In genomic region chr15:97952889-97953189, GRCm38 (mm10) we compare ENCODE assay signal across 11 mouse cellular contexts. TPM values are rescaled to one million over a fixed set of nuclear protein-coding genes. Genes with fewer than 3 reads are reported as not detected.
DNase-seq lines count a peak whose midpoint lies in the region; ATAC-seq and TF ChIP-seq lines count a peak whose summit lies in the region.
"Had no signal": no experiment of that assay in that cellular context is flagged by ENCODE, and none has a peak within 500 bp of the region (broad histone marks: within the 10 kb centered on the region; RNA-seq: fewer than 3 reads in every experiment).

No protein-coding gene starts in this region.

- H3K4me1 ChIP-seq in liver, postnatal 0 days (ENCODE audit: insufficient read depth): peaks cover 5% of the 10 kb centered on the region; the same call in 1 of the 2 replicates
- no peaks in the 10 kb centered on the region for H3K4me1 ChIP-seq in liver, embryonic 11.5 days (replicated peaks; ENCODE audit: control insufficient read depth, insufficient read depth, low read length)
- no peaks in the 10 kb centered on the region for H3K4me1 ChIP-seq in intestine, postnatal 0 days (replicated peaks; ENCODE audit: control insufficient read depth, insufficient read depth, low read length)

- H3K9me3 ChIP-seq in liver, postnatal 0 days (ENCODE audit: low read length): no peaks in the 10 kb centered on the region
- H3K9me3 ChIP-seq in liver, embryonic 11.5 days (ENCODE audit: control insufficient read depth, low read length): no peaks in the 10 kb centered on the region
- no peaks in the 10 kb centered on the region for H3K9me3 ChIP-seq in intestine, postnatal 0 days (ENCODE audit: control insufficient read depth)
- H3K9me3 ChIP-seq: G1E; heart, embryonic 12.5 days; midbrain, embryonic 12.5 days had no signal

- no peaks in the 10 kb centered on the region for H3K36me3 ChIP-seq in liver, postnatal 0 days (replicated peaks; ENCODE audit: insufficient read depth, low read length)
- H3K36me3 ChIP-seq in liver, embryonic 11.5 days (ENCODE audit: control insufficient read depth, insufficient read depth, low read length): no peaks in the 10 kb centered on the region
- no peaks in the 10 kb centered on the region for H3K36me3 ChIP-seq in intestine, postnatal 0 days (ENCODE audit: control insufficient read depth, insufficient read depth)
- H3K36me3 ChIP-seq: G1E; heart, embryonic 12.5 days; midbrain, embryonic 12.5 days had no signal

- TF ChIP-seq CTCF in liver, postnatal 0 days (IDR thresholded peaks at IDR 0.05; ENCODE audit: low read depth): no peak
- no peak for TF ChIP-seq CTCF in intestine, postnatal 0 days (IDR thresholded peaks at IDR 0.05; ENCODE audit: low read depth)

- no peak overlapping the region for H3K4me2 ChIP-seq in liver, postnatal 0 days (ENCODE audit: low read depth, low read length)
- H3K4me2 ChIP-seq in liver, embryonic 11.5 days: no peak overlapping the region
- H3K4me2 ChIP-seq in intestine, postnatal 0 days (replicated peaks; ENCODE audit: low read depth): peak overlapping the region; percentile 17; the same call in 1 of the 2 replicates

- 0 out of 2 replicates have a peak, but pooled peaks have one; percentile 14 for ATAC-seq in liver, postnatal 0 days
- ATAC-seq in liver, embryonic 11.5 days (replicated peaks; ENCODE audit: low FRiP score): no peak; the same call in 1 of the 2 replicates
- no peak for ATAC-seq in intestine, postnatal 0 days

- TF ChIP-seq EP300 in liver, postnatal 0 days (IDR thresholded peaks at IDR 0.05; ENCODE audit: low read depth): no peak

- peak; percentile 74 for DNase-seq in heart, adult 11 months
- no peak for DNase-seq in heart, postnatal 36 days
- no peak for DNase-seq in liver, postnatal 0 days
- no peak for DNase-seq in liver, embryonic 11.5 days (ENCODE audit: low spot score)
- peak; percentile 31 for DNase-seq in MN1 (ENCODE audit: low spot score)
- no peak for DNase-seq in right cerebral cortex, postnatal 14 days
- DNase-seq in retina, embryonic 14.5 days (ENCODE audit: low spot score): no peak

- intact Hi-C loops in heart, postnatal 36 days (cut with DNase I): loop anchor here (2.0 to 10.0 kb wide), 4 partner anchors 82 to 1832 kb away; no protein-coding TSS in a partner anchor

- H3K9ac ChIP-seq in liver, postnatal 0 days (replicated peaks): no peak overlapping the region
- no peak overlapping the region for H3K9ac ChIP-seq in liver, embryonic 11.5 days (ENCODE audit: low read depth, low read length)
- H3K9ac ChIP-seq in intestine, postnatal 0 days (ENCODE audit: low read depth, low read length): no peak overlapping the region
- H3K9ac ChIP-seq: heart, embryonic 12.5 days; midbrain, embryonic 12.5 days had no signal

- H3K4me3 ChIP-seq in liver, postnatal 0 days (ENCODE audit: low read depth, low read length): no peak overlapping the region
- no peak overlapping the region for H3K4me3 ChIP-seq in liver, embryonic 11.5 days (ENCODE audit: low read depth, low read length)
- no peak overlapping the region for H3K4me3 ChIP-seq in intestine, postnatal 0 days (ENCODE audit: low read depth, low read length)
- H3K4me3 ChIP-seq: heart, embryonic 12.5 days; midbrain, embryonic 12.5 days had no signal

- peaks cover 9% of the 10 kb centered on the region; the same call in 1 of the 2 replicates for H3K27me3 ChIP-seq in liver, postnatal 0 days (ENCODE audit: insufficient read depth, low read length)
- H3K27me3 ChIP-seq in liver, embryonic 11.5 days (replicated peaks; ENCODE audit: control insufficient read depth, insufficient read depth, low read length): no peaks in the 10 kb centered on the region
- H3K27me3 ChIP-seq in intestine, postnatal 0 days (replicated peaks; ENCODE audit: control insufficient read depth, insufficient read depth, low read length): no peaks in the 10 kb centered on the region

- no peak overlapping the region for H3K27ac ChIP-seq in liver, postnatal 0 days (ENCODE audit: low read depth)
- no peak overlapping the region for H3K27ac ChIP-seq in liver, embryonic 11.5 days (ENCODE audit: low read depth, low read length)
- no peak overlapping the region for H3K27ac ChIP-seq in intestine, postnatal 0 days (ENCODE audit: low read depth, low read length)
- H3K27ac ChIP-seq: midbrain, embryonic 12.5 days had no signal

- WGBS in liver, postnatal 0 days (ENCODE audit: insufficient replicate concordance): 63% methylated on average over 4 of the region's 4 CpGs
- WGBS in liver, embryonic 11.5 days: 69% methylated on average over 4 of the region's 4 CpGs
- 66% methylated on average over 4 of the region's 4 CpGs for WGBS in intestine, postnatal 0 days

RNA-seq across cellular contexts. Expression of gene Tmem106c, which starts 11.2 kb away (rescaled TPM):
- total RNA-seq in heart, postnatal 36 days (2021): 10 to 100 TPM; 10.6 to 12.0 TPM
- polyA plus RNA-seq in liver, postnatal 0 days (2015; fragmentation: Nextera tagmentation; extraction: Ambion mirVana): 16.1 and 16.4 TPM in 2 replicates
- 25.7 and 28.0 TPM in 2 replicates for polyA plus RNA-seq in liver, embryonic 11.5 days (2014; fragmentation: Nextera tagmentation; extraction: Ambion mirVana)
- 33.3 and 36.7 TPM in 2 replicates for polyA plus RNA-seq in intestine, postnatal 0 days (2015; fragmentation: Nextera tagmentation; extraction: Ambion mirVana)

RNA-seq across cellular contexts. Expression of gene Vdr, which starts 42.4 kb away (rescaled TPM):
- total RNA-seq in heart, postnatal 36 days (2021): 1 to 10 TPM; 1.6 to 1.7 TPM
- polyA plus RNA-seq in liver, postnatal 0 days (2015; fragmentation: Nextera tagmentation; extraction: Ambion mirVana): 0.07 and 0.25 TPM in 2 replicates
- 0.96 and 1.2 TPM in 2 replicates for polyA plus RNA-seq in liver, embryonic 11.5 days (2014; fragmentation: Nextera tagmentation; extraction: Ambion mirVana)
- polyA plus RNA-seq in intestine, postnatal 0 days (2015; fragmentation: Nextera tagmentation; extraction: Ambion mirVana): 6.5 and 7.0 TPM in 2 replicates

RNA-seq across cellular contexts. Expression of gene Col2a1, which starts 51.7 kb away (rescaled TPM):
- under 1 TPM; 0.08 to 0.46 TPM for total RNA-seq in heart, postnatal 36 days (2021)
- polyA plus RNA-seq in liver, postnatal 0 days (2015; fragmentation: Nextera tagmentation; extraction: Ambion mirVana): 0.12 TPM in 1 of 2 replicates, not detected in the other
- 6.5 and 7.0 TPM in 2 replicates for polyA plus RNA-seq in liver, embryonic 11.5 days (2014; fragmentation: Nextera tagmentation; extraction: Ambion mirVana)
- 0.09 TPM in 1 of 2 replicates, not detected in the other for polyA plus RNA-seq in intestine, postnatal 0 days (2015; fragmentation: Nextera tagmentation; extraction: Ambion mirVana)
- polyA plus RNA-seq: G1E had no signal

Comparison
In these comparisons a context has a peak if more than half of its experiments do, and no peak if none do; other contexts are left out.
1. DNase-seq: peak in heart, adult 11 months (single experiment) and MN1 (single experiment); none in heart, postnatal 36 days (0 of 2), liver, postnatal 0 days (single experiment), liver, embryonic 11.5 days (single experiment), right cerebral cortex, postnatal 14 days (single experiment) and retina, embryonic 14.5 days (single experiment).